12 mouse cellular contexts compared by ENCODE assay signal in genomic region chr6:136524751-136525150, GRCm38 (mm10). TPM values are rescaled to one million over a fixed set of nuclear protein-coding genes. Genes with fewer than 3 reads are reported as not detected.
DNase-seq lines count a peak whose midpoint lies in the region; ATAC-seq and TF ChIP-seq lines count a peak whose summit lies in the region.
"Had no signal": no experiment of that assay in that cellular context is flagged by ENCODE, and none has a peak within 500 bp of the region (broad histone marks: within the 10 kb centered on the region; RNA-seq: fewer than 3 reads in every experiment).

No protein-coding gene starts in this region.

- no peak for TF ChIP-seq POLR2A in ES-Bruce4 (IDR thresholded peaks at IDR 0.05; ENCODE audit: insufficient read depth, low read length)

- no peak for TF ChIP-seq CTCF in ES-Bruce4 (IDR thresholded peaks at IDR 0.05; ENCODE audit: low read depth, low read length)
- TF ChIP-seq CTCF in kidney, postnatal 0 days (IDR thresholded peaks at IDR 0.05; ENCODE audit: low read depth) = no peak

- ATAC-seq in kidney, postnatal 0 days (replicated peaks; ENCODE audit: low FRiP score, low read depth) = no peak
- ATAC-seq in hindbrain, embryonic 16.5 days = no peak
- no peak for ATAC-seq in forebrain, embryonic 16.5 days

- no peaks in the 10 kb centered on the region for H3K4me1 ChIP-seq in ES-Bruce4 (ENCODE audit: control insufficient read depth, insufficient read depth, low read length)
- H3K4me1 ChIP-seq in kidney, postnatal 0 days (replicated peaks; ENCODE audit: insufficient read depth, low read length) = no peaks in the 10 kb centered on the region
- H3K4me1 ChIP-seq in hindbrain, embryonic 16.5 days (ENCODE audit: control insufficient read depth, insufficient read depth, low read depth, low read length) = peaks cover 3% of the 10 kb centered on the region
- H3K4me1 ChIP-seq in forebrain, embryonic 16.5 days (replicated peaks; ENCODE audit: control insufficient read depth, insufficient read depth, low read length) = peaks cover 6% of the 10 kb centered on the region

- no peak overlapping the region for H3K9ac ChIP-seq in ES-Bruce4 (ENCODE audit: low read depth, poor library complexity, severe bottlenecking)
- H3K9ac ChIP-seq in kidney, postnatal 0 days (ENCODE audit: low read depth, low read length) = no peak overlapping the region
- H3K9ac ChIP-seq in hindbrain, embryonic 16.5 days (ENCODE audit: low read depth, low read length) = no peak overlapping the region
- no peak overlapping the region for H3K9ac ChIP-seq in forebrain, embryonic 16.5 days (replicated peaks; ENCODE audit: low read depth, low read length)
- H3K9ac ChIP-seq: limb, embryonic 12.5 days; neural tube, embryonic 13.5 days had no signal

- H3K27ac ChIP-seq in ES-Bruce4 (ENCODE audit: insufficient read depth, low read length) = peak overlapping the region; percentile 23
- H3K27ac ChIP-seq in kidney, postnatal 0 days = peak overlapping the region; percentile 51; the same call in 1 of the 2 replicates
- H3K27ac ChIP-seq in hindbrain, embryonic 16.5 days (ENCODE audit: low read depth, low read length) = no peak overlapping the region
- no peak overlapping the region for H3K27ac ChIP-seq in forebrain, embryonic 16.5 days (ENCODE audit: low read length)
- H3K27ac ChIP-seq: limb, embryonic 12.5 days; neural tube, embryonic 13.5 days had no signal

- TF ChIP-seq EP300 in ES-Bruce4 (IDR thresholded peaks at IDR 0.05; ENCODE audit: insufficient read depth, low read depth, low read length) = 0 out of 2 replicates have a peak, but pooled peaks have one; percentile 8

- no peaks in the 10 kb centered on the region; the same call in 1 of the 2 replicates for H3K36me3 ChIP-seq in ES-Bruce4 (ENCODE audit: control insufficient read depth, insufficient read depth, low read length, poor library complexity, severe bottlenecking)
- H3K36me3 ChIP-seq in kidney, postnatal 0 days (ENCODE audit: insufficient read depth, low read length) = peaks cover 7% of the 10 kb centered on the region; the same call in 1 of the 2 replicates
- 0 out of 2 replicates have a peak, but pooled peaks cover 2% of the 10 kb centered on the region for H3K36me3 ChIP-seq in hindbrain, embryonic 16.5 days (ENCODE audit: control insufficient read depth, insufficient read depth, low read length)
- H3K36me3 ChIP-seq in forebrain, embryonic 16.5 days (ENCODE audit: control insufficient read depth, insufficient read depth) = peaks cover 13% of the 10 kb centered on the region

- WGBS in kidney, postnatal 0 days = 66% methylated on average over 4 of the region's 4 CpGs
- whole genome bisulfite sequencing in hindbrain, embryonic 16.5 days = 90% methylated on average over 4 of the region's 4 CpGs
- WGBS in forebrain, embryonic 16.5 days = 95% methylated on average over 4 of the region's 4 CpGs

- no peak overlapping the region for H3K4me2 ChIP-seq in kidney, postnatal 0 days (ENCODE audit: low read length)
- H3K4me2 ChIP-seq in hindbrain, embryonic 16.5 days (ENCODE audit: low read length) = no peak overlapping the region
- no peak overlapping the region for H3K4me2 ChIP-seq in forebrain, embryonic 16.5 days (ENCODE audit: low read length)
- H3K4me2 ChIP-seq: limb, embryonic 12.5 days; neural tube, embryonic 13.5 days had no signal

- H3K4me3 ChIP-seq in ES-Bruce4 (ENCODE audit: low read depth, low read length) = no peak overlapping the region
- H3K4me3 ChIP-seq in kidney, postnatal 0 days (replicated peaks; ENCODE audit: low read depth, low read length) = no peak overlapping the region
- no peak overlapping the region for H3K4me3 ChIP-seq in hindbrain, embryonic 16.5 days (ENCODE audit: low read length)
- H3K4me3 ChIP-seq in forebrain, embryonic 16.5 days (replicated peaks; ENCODE audit: low read length) = no peak overlapping the region
- H3K4me3 ChIP-seq: limb, embryonic 12.5 days; neural tube, embryonic 13.5 days had no signal

- no peaks in the 10 kb centered on the region for H3K27me3 ChIP-seq in ES-Bruce4 (ENCODE audit: control insufficient read depth, insufficient read depth, low read length, poor library complexity, severe bottlenecking)
- H3K27me3 ChIP-seq in kidney, postnatal 0 days (ENCODE audit: insufficient read depth, low read length) = no peaks in the 10 kb centered on the region
- no peaks in the 10 kb centered on the region for H3K27me3 ChIP-seq in hindbrain, embryonic 16.5 days (replicated peaks; ENCODE audit: control insufficient read depth, insufficient read depth, low read length)
- no peaks in the 10 kb centered on the region for H3K27me3 ChIP-seq in forebrain, embryonic 16.5 days (replicated peaks; ENCODE audit: control insufficient read depth, insufficient read depth, low read length)
- H3K27me3 ChIP-seq: limb, embryonic 12.5 days; neural tube, embryonic 13.5 days had no signal

- DNase-seq in kidney, adult 11 months = peak; percentile 56
- DNase-seq in kidney, postnatal 10 days = no peak
- DNase-seq in adrenal gland, adult 8-10 months = peak; percentile 72
- no peak for DNase-seq in kidney, postnatal 0 days (ENCODE audit: low spot score)
- DNase-seq in gastrocnemius, postnatal 4 days (ENCODE audit: low spot score in 2 of 2) = no peak
- DNase-seq: lung, postnatal 4 days; thymus, postnatal 4 days had no signal

- H3K9me3 ChIP-seq in ES-Bruce4 (replicated peaks; ENCODE audit: control insufficient read depth, insufficient read depth, low read length, poor library complexity, severe bottlenecking) = peaks cover 14% of the 10 kb centered on the region
- no peaks in the 10 kb centered on the region for H3K9me3 ChIP-seq in kidney, postnatal 0 days (replicated peaks; ENCODE audit: low read length)
- no peaks in the 10 kb centered on the region for H3K9me3 ChIP-seq in hindbrain, embryonic 16.5 days (ENCODE audit: control insufficient read depth, low read length)
- peaks cover 8% of the 10 kb centered on the region for H3K9me3 ChIP-seq in forebrain, embryonic 16.5 days (ENCODE audit: control insufficient read depth, low read length)

RNA-seq across cellular contexts. Expression of gene Atf7ip, which starts 18.8 kb away (rescaled TPM):
- polyA plus RNA-seq in ES-Bruce4 (2011; ENCODE audit: insufficient read depth, insufficient read length, low read depth, missing spikeins) = 110 and 114 TPM in 2 replicates
- 100 to 1,000 TPM in 2 of 4 experiments, 10 to 100 TPM in 2; 79.2 to 127 (median 99.1) TPM for total RNA-seq in adrenal gland, adult 8-10 months (2022)
- polyA plus RNA-seq in kidney, postnatal 0 days (2015; fragmentation: Nextera tagmentation; extraction: Ambion mirVana) = 17.9 and 20.2 TPM in 2 replicates
- polyA plus RNA-seq in hindbrain, embryonic 16.5 days (2015; fragmentation: Nextera tagmentation; extraction: Ambion mirVana) = 30.4 and 33.9 TPM in 2 replicates
- total RNA-seq in gastrocnemius, postnatal 4 days (2021) = 100 to 1,000 TPM in 1 of 2 experiments, 10 to 100 TPM in 1; 85.1 to 102 TPM
- polyA plus RNA-seq in forebrain, embryonic 16.5 days (2015; fragmentation: Nextera tagmentation; extraction: Ambion mirVana) = 49.2 and 50.9 TPM in 2 replicates

Comparison
In these comparisons a context has a peak if more than half of its experiments do, and no peak if none do; other contexts are left out.
1. DNase-seq: peak in kidney, adult 11 months (single experiment) and adrenal gland, adult 8-10 months (single experiment); none in kidney, postnatal 10 days (single experiment), kidney, postnatal 0 days (single experiment) and gastrocnemius, postnatal 4 days (0 of 2).
2. H3K27ac ChIP-seq: peak in ES-Bruce4 (single experiment) and kidney, postnatal 0 days (single experiment); none in hindbrain, embryonic 16.5 days (single experiment) and forebrain, embryonic 16.5 days (single experiment).